Mouse (Mus musculus) c-Kit-positive CD71-positive TER-119-negative erythroid progenitor cells, embryonic 14.5 days (primary cell): ENCODE measurements at regions not wholly inside any gene's neighbourhood (a gene's known extent, or its start where the extent isn't known, plus 50 kb on each side); places are given as distances from the start of the nearest gene placed in this dataset.

ENCODE experiments used
- DNase-seq: peaks from one replicate; pipeline ENCODE4 v3.0.0-alpha.2; 2013; ENCODE audit warnings: low read depth

- DNase-seq: no peak
These were observed 185.1 kb upstream of the Tmem72 start for GRCm38 (mm10) chr6:116901816-116902215.

- no peak for DNase-seq
These were observed 185.7 kb upstream of the Tmem72 start for GRCm38 (mm10) chr6:116902371-116902770.

- no peak for DNase-seq
These were observed 189.9 kb upstream of the Tmem72 start for GRCm38 (mm10) chr6:116906426-116907172.

GRCm38 (mm10) chr6:116910607-116911006 is 193.9 kb upstream of the Tmem72 start:
- no peak for DNase-seq

- DNase-seq: no peak
These were observed 195.4 kb upstream of the Tmem72 start for GRCm38 (mm10) chr6:116912161-116912560.

- no peak for DNase-seq
These were observed 197.4 kb upstream of the Tmem72 start for GRCm38 (mm10) chr6:116914073-116914472.

GRCm38 (mm10) chr6:116935024-116935423 is 218.3 kb upstream of the Tmem72 start:
- DNase-seq: no peak

- DNase-seq: no peak
These were observed 224.9 kb upstream of the Tmem72 start for GRCm38 (mm10) chr6:116941576-116941975.

GRCm38 (mm10) chr6:116942696-116943095 is 225.6 kb upstream of the Cxcl12 start:
- DNase-seq: no peak

GRCm38 (mm10) chr6:116946083-116946732 is 222.1 kb upstream of the Cxcl12 start:
- no peak for DNase-seq

GRCm38 (mm10) chr6:116959611-116960010 is 208.7 kb upstream of the Cxcl12 start:
- DNase-seq: no peak

- no peak for DNase-seq
These were observed 207.7 kb upstream of the Cxcl12 start for GRCm38 (mm10) chr6:116960641-116961040.

GRCm38 (mm10) chr6:116966436-116966835 is 201.9 kb upstream of the Cxcl12 start:
- DNase-seq: no peak

- DNase-seq: no peak
These were observed 198.9 kb upstream of the Cxcl12 start for GRCm38 (mm10) chr6:116969381-116969910.

- no peak for DNase-seq
These were observed 193.5 kb upstream of the Cxcl12 start for GRCm38 (mm10) chr6:116974841-116975240.

GRCm38 (mm10) chr6:116980349-116980995 is 187.9 kb upstream of the Cxcl12 start:
- no peak for DNase-seq

GRCm38 (mm10) chr6:116985147-116985737 is 183.1 kb upstream of the Cxcl12 start:
- no peak for DNase-seq

- no peak for DNase-seq
These were observed 181.9 kb upstream of the Cxcl12 start for GRCm38 (mm10) chr6:116986266-116987000.

- no peak for DNase-seq
These were observed 181.1 kb upstream of the Cxcl12 start for GRCm38 (mm10) chr6:116987243-116987642.

GRCm38 (mm10) chr6:116998948-116999682 is 169.2 kb upstream of the Cxcl12 start:
- no peak for DNase-seq

GRCm38 (mm10) chr6:116999940-117000339 is 168.4 kb upstream of the Cxcl12 start:
- DNase-seq: no peak
